Mouse (Mus musculus) bone marrow macrophage, adult 2 months (primary cell): Measurements from ENCODE around the gene Gm17604. TPM values are rescaled to one million over a fixed set of nuclear protein-coding genes. Genes with fewer than 3 reads are reported as not detected.

ENCODE experiments used
- H3K27ac ChIP-seq: 2 replicates; pipeline ENCODE4 v1.5.1; 2012; ENCODE audit warnings: low read depth, low read length; ENCODE audit not compliant: insufficient read depth
- H3K4me1 ChIP-seq: 2 replicates; pipeline ENCODE4 v1.6.1; 2012; ENCODE audit warnings: low read length; ENCODE audit not compliant: control insufficient read depth, insufficient read depth
- H3K4me3 ChIP-seq: 2 replicates; pipeline ENCODE4 v1.5.1; 2012; ENCODE audit warnings: mild to moderate bottlenecking, low read length, moderate library complexity; ENCODE audit not compliant: insufficient read depth
- CTCF ChIP-seq: IDR thresholded peaks from 2 replicates; pipeline ENCODE4 v1.5.1; 2012; ENCODE audit warnings: low read depth, mild to moderate bottlenecking, low read length, moderate library complexity
- POLR2A ChIP-seq: IDR thresholded peaks from 2 replicates; pipeline ENCODE4 v1.6.1; 2012; ENCODE audit warnings: mild to moderate bottlenecking, low read depth, low read length, borderline replicate concordance
- polyA plus RNA-seq: library from polyadenylated mRNA; stranded (reverse); fragments of >200 nt; gene quantifications from 2 replicates; pipeline ENCODE4 v1.2.4, GENCODE M21; 2012; ENCODE audit not compliant: missing spikeins, insufficient read depth, insufficient read length

Gm17604 gene
- polyA plus RNA-seq, result not detected in 2 replicates

DNA sequence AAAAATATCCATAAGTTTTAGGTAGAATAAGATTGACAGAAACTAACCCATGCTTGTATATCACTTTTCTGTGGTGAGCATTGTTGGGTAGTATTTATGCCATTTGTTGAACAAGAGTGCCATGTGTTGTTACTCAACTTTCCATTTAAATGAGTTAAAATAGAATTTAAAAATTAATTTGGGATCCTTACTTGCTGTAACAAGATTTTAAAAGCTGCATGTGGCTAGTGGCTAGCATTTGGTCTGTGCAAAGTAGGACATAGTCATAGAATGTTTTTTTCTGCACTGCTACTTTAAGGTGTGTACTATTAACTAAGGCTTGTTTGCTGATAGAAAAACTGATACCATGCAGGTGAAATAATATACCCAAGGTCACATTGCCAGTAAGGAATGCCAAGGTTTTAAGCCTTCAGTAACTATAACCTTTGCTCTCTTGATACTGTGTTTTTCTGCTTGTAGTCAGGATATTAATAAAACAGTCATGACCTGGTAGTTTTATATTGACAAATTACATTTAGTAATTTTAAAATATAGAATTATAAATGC is at the start of gene Gm17604:
Gene Gm17604 (minus strand): TSS at position 51 of the 546 bp plus-strand sequence.
- TF ChIP-seq POLR2A (no peak), CTCF (no peak)
- no peak within 1 kb of the TSS for H3K4me3 ChIP-seq
- H3K27ac ChIP-seq, result no peak within 1 kb of the TSS
- H3K4me1 ChIP-seq, result no peaks in the 10 kb centered on the region

- TF ChIP-seq CTCF (no peak), POLR2A (no peak)
- H3K4me1 ChIP-seq, result no peaks in the 10 kb centered on the region
- H3K27ac ChIP-seq, result no peak overlapping the region
- no peak overlapping the region for H3K4me3 ChIP-seq
Observed at GRCm38 (mm10) chrX:165049929-165050328, 45.3 kb upstream of the Gm17604 start.

- Histone ChIP-seq H3K4me1 (no peaks in the 10 kb centered on the region), H3K27ac (no peak overlapping the region), H3K4me3 (no peak overlapping the region)
- TF ChIP-seq CTCF (no peak), POLR2A (no peak)
Observed at GRCm38 (mm10) chrX:165003141-165003540, 1.5 kb downstream of the Gm17604 start.

- Histone ChIP-seq H3K4me3 (peak within 1 kb of the TSS; percentile 93), H3K27ac (peak within 1 kb of the TSS; percentile 71), H3K4me1 (no peaks in the 10 kb centered on the region)
- TF ChIP-seq POLR2A (no peak), CTCF (no peak)
Observed at GRCm38 (mm10) chrX:164980193-164980775, 24.3 kb downstream of the Gm17604 start, which contains the start of the genes Mospd2 and Fancb. Gene Mospd2, minus strand, starts transcription at chrX:164980375. Gene Fancb, plus strand, starts transcription at chrX:164980592.

DNA sequence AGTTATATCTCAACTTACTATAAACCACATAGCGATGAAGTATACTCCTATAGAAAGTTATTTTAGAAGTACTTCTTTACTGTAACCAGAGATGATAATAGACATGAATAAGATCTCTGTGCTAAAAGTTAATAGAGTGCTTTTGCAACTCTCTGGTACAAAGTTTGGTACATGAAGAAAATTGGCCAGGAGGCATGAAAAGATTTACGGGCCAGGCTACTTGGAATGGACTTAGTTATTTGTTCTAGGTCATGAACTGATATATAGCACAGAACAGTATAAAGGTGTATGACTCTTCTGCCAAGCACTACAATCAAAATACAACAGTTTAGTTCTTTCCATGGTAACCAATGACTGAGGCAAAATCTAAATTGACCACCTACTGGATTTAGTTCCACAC is 25.8 kb downstream of the Gm17604 start:
- Histone ChIP-seq H3K4me1 (no peaks in the 10 kb centered on the region), H3K4me3 (no peak overlapping the region), H3K27ac (peak overlapping the region; percentile 30)
- TF ChIP-seq CTCF (no peak), POLR2A (no peak)

GRCm38 (mm10) chrX:164971206-164971605 is 33.4 kb downstream of the Gm17604 start:
- TF ChIP-seq POLR2A (no peak), CTCF (no peak)
- peaks cover 4% of the 10 kb centered on the region for H3K4me1 ChIP-seq
- no peak overlapping the region for H3K4me3 ChIP-seq
- H3K27ac ChIP-seq, result no peak overlapping the region

DNA sequence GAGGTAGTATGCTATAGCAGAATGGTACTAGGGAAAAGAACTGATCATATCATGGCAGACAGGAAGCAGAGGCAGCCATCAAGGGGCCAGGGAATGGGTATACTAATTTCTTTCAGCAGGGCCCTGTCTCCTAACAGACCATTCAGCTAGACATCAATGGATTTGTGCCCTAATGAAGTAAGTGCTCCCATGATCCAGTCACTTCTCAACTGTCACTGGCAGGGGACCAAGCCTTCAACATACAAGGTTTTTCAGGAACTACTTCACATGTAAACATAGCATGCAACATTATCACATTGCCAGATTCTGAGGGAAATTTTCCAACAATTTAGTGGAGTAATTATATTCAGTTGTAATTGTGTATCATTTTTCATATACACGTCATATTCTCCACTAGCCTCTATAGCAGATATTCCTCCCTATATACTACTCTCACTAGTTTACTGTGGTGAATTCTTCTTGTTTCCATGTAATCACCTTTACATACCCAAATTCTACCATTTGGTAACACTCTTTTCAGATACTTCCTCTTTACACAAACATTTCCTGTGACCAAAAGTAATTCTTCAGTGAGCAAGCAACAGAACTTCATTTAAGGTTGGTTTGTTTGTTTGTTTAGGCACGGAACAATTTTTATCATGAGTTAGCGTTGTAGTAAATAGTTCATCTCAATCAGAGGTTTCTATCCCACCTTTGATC is 38.7 kb downstream of the Gm17604 start:
- Histone ChIP-seq H3K27ac (no peak overlapping the region), H3K4me3 (no peak overlapping the region), H3K4me1 (peaks cover 10% of the 10 kb centered on the region)
- no peak for TF ChIP-seq CTCF
- no peak for TF ChIP-seq POLR2A

Other genes with a start within 250 kb of the Gm17604 start
- gene Mospd2, start 24.5 kb downstream of the Gm17604 start, polyA plus RNA-seq, result 59.4 and 60.1 TPM in 2 replicates
- gene Fancb, start 24.2 kb downstream of the Gm17604 start, polyA plus RNA-seq, result 3.1 and 3.4 TPM in 2 replicates